Mouse (Mus musculus) cerebellum, adult 11 months (tissue): ENCODE results near the gene Cad.

ENCODE experiments used
- DNase-seq: peaks from one replicate; pipeline ENCODE4 v3.0.0; 2022

The Cad gene

GRCm38 (mm10) chr5:31116354-31116753, 61.8 kb downstream of the Cad start, which contains the start of gene Trim54:
TSS of gene Trim54 (plus strand) at chr5:31116712.
- DNase-seq = no peak

GRCm38 (mm10) chr5:31116912-31117311, 62.3 kb downstream of the Cad start:
- DNase-seq = no peak

GRCm38 (mm10) chr5:31121111-31121510, 66.5 kb downstream of the Cad start:
- DNase-seq = no peak

GRCm38 (mm10) chr5:31123481-31123880, 68.9 kb downstream of the Cad start:
- no peak for DNase-seq

GRCm38 (mm10) chr5:31126050-31126449, 71.5 kb downstream of the Cad start:
- DNase-seq = no peak
